Mouse (Mus musculus) cerebellum, adult 2 months (tissue): ENCODE measurements at regions not wholly inside any gene's neighbourhood (a gene's known extent, or its start where the extent isn't known, plus 50 kb on each side); places are given as distances from the start of the nearest gene placed in this dataset.

Source experiments
- DNase-seq, 2 experiments: peaks; one replicate each; pipeline ENCODE4 v3.0.0; 2021
- H3K27ac ChIP-seq: fragments of 200-500 bp; 2 replicates; pipeline ENCODE4 v1.5.1; 2012; ENCODE audit warnings: low read length, control low read depth, inconsistent platforms; ENCODE audit not compliant: insufficient read depth
- H3K27me3 ChIP-seq: fragments of 200-500 bp; 2 replicates; pipeline ENCODE4 v1.6.1; 2012; ENCODE audit warnings: inconsistent platforms, mild to moderate bottlenecking, low read length, moderate library complexity; ENCODE audit not compliant: control insufficient read depth, insufficient read depth
- H3K4me1 ChIP-seq: fragments of 200-500 bp; 2 replicates; pipeline ENCODE4 v1.6.1; 2011; ENCODE audit warnings: low read length; ENCODE audit not compliant: control insufficient read depth, insufficient read depth
- H3K4me3 ChIP-seq: fragments of 200-500 bp; replicated peaks from 2 replicates; pipeline ENCODE3; 2011; ENCODE audit warnings: mild to moderate bottlenecking, low read depth, low read length, control low read depth; ENCODE audit not compliant: insufficient read depth
- CTCF ChIP-seq: fragments of 200-500 bp; IDR thresholded peaks from 2 replicates; pipeline ENCODE4 v1.5.1; 2011; ENCODE audit warnings: low read depth, mild to moderate bottlenecking, control low read depth, low read length, moderate library complexity, borderline replicate concordance; ENCODE audit not compliant: insufficient read depth
- POLR2A ChIP-seq: fragments of 200-500 bp; IDR thresholded peaks from 2 replicates; pipeline ENCODE4 v1.6.1; 2011; ENCODE audit warnings: low read length, control low read depth, borderline replicate concordance; ENCODE audit not compliant: insufficient read depth
- WGBS: fragments of 180-500 bp; shearing (Covaris S2); methylation state at CpG from one replicate; pipeline ENCODE4 v1.1.7; 2018; 5-methylcytosine and 5-hydroxymethylcytosine counted together

- Histone ChIP-seq H3K4me1 (no peaks in the 10 kb centered on the region), H3K4me3 (no peak overlapping the region), H3K27ac (no peak overlapping the region), H3K27me3 (no peaks in the 10 kb centered on the region)
- WGBS = 67% methylated on average over 2 of the region's 2 CpGs
- no peak for TF ChIP-seq POLR2A
- DNase-seq = no peak
Observed at GRCm38 (mm10) chr1:159034952-159035351, 54.7 kb upstream of the Pappa2 start.

- 50% methylated on average over 6 of the region's 6 CpGs for WGBS
- H3K4me3 ChIP-seq = no peak overlapping the region
Observed at GRCm38 (mm10) chr1:159036371-159036770, 56.1 kb upstream of the Pappa2 start.

DNA sequence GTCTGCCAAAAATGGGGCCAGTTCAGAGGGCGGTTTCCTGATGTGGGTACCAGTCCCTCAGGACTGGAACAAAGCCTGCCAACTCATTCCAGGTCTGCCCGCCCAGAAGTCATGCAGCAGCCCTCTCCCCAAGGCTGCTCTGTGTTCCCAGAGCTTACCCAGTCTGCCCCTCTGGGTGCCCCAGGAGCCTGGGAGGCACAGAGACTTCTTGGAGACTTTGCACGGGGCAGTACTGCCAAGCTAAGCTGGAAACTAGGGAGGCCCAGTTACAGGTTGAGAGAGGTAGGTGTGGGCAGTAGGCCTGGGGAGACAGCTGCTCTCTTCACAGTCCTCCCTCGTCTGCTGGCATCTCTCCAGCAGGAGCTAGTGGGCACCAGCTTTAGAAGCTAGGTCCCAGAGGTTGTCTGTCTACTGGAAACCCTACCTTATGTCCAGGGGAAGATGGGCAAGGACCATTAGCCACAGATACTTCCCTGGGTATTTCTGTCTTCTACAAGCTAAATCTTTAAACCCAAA is 65.6 kb upstream of the Pappa2 start:
- no peaks in the 10 kb centered on the region for H3K27me3 ChIP-seq
- H3K4me1 ChIP-seq = no peaks in the 10 kb centered on the region
- 20% methylated on average over 4 of the region's 4 CpGs for WGBS
- no peak for TF ChIP-seq CTCF
- TF ChIP-seq POLR2A = no peak
- DNase-seq = no peak
- H3K4me3 ChIP-seq = no peak overlapping the region
- no peak overlapping the region for H3K27ac ChIP-seq

More at GRCm38 (mm10) chr1:159036371-159036770, 56.1 kb upstream of the Pappa2 start:
- DNase-seq = no peak
- Histone ChIP-seq H3K27ac (no peak overlapping the region), H3K27me3 (no peaks in the 10 kb centered on the region), H3K4me1 (no peaks in the 10 kb centered on the region)
- TF ChIP-seq CTCF = no peak
- no peak for TF ChIP-seq POLR2A

DNA sequence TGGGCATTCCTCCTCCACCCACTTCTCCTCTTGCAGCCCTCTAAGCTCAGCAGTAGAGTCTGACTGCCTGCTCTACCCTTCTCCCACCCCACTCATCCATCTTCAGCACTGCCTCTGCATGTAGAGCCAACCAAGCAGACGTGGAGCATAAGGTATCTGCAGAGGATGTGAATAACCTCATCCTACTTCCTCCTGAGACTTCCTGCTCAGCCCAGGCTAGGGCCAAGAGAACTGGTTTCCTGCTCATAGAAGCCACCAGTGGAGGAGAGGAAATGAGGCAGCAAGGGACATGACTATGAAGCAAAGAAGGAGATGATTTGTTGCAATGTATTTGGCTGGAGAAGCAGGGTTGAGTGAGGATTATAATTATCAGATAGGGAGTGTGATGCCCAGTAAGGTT is 84.7 kb upstream of the Pappa2 start:
- no peak for DNase-seq
- H3K27me3 ChIP-seq = no peaks in the 10 kb centered on the region
- H3K4me1 ChIP-seq = no peaks in the 10 kb centered on the region
- H3K27ac ChIP-seq = no peak overlapping the region
- no peak overlapping the region for H3K4me3 ChIP-seq
- WGBS = 52% methylated on average over 1 of the region's 1 CpGs
- TF ChIP-seq CTCF = no peak
- TF ChIP-seq POLR2A = no peak

DNA sequence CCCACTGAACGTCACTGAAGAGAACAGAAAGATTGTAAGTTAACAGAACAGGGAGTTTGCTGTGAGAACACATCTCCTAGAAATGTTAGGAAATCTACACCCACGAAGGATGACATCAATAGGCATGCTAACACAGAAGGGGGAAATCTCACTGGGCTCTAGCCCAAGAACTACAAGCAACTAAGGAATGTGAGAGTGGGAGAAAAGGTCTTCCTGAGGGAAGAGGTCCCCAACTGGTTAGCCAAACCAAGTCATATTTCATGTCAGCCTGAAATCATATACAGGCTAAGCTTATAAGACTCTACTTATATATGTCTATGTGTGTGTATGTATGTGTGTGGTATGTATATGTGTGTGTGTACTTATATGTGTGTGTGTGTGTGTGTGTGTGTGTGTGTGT is 118.9 kb upstream of the Pappa2 start:
- Histone ChIP-seq H3K27me3 (no peaks in the 10 kb centered on the region), H3K27ac (no peak overlapping the region), H3K4me3 (no peak overlapping the region), H3K4me1 (no peaks in the 10 kb centered on the region)
- 74% methylated on average over 2 of the region's 2 CpGs for WGBS
- TF ChIP-seq CTCF (no peak), POLR2A (no peak)
- no peak for DNase-seq

GRCm38 (mm10) chr1:159122201-159122600 is 109.9 kb upstream of the Cop1 start:
- WGBS = 57% methylated on average over 3 of the region's 3 CpGs
- H3K4me3 ChIP-seq = no peak overlapping the region
- no peaks in the 10 kb centered on the region for H3K27me3 ChIP-seq
- no peak for DNase-seq
- no peak overlapping the region for H3K27ac ChIP-seq
- TF ChIP-seq POLR2A = no peak
- TF ChIP-seq CTCF = no peak
- H3K4me1 ChIP-seq = no peaks in the 10 kb centered on the region

GRCm38 (mm10) chr1:159124874-159125273 is 107.2 kb upstream of the Cop1 start:
- DNase-seq = no peak
- TF ChIP-seq POLR2A (no peak), CTCF (no peak)
- Histone ChIP-seq H3K27me3 (no peaks in the 10 kb centered on the region), H3K4me1 (no peaks in the 10 kb centered on the region), H3K27ac (no peak overlapping the region), H3K4me3 (no peak overlapping the region)

DNA sequence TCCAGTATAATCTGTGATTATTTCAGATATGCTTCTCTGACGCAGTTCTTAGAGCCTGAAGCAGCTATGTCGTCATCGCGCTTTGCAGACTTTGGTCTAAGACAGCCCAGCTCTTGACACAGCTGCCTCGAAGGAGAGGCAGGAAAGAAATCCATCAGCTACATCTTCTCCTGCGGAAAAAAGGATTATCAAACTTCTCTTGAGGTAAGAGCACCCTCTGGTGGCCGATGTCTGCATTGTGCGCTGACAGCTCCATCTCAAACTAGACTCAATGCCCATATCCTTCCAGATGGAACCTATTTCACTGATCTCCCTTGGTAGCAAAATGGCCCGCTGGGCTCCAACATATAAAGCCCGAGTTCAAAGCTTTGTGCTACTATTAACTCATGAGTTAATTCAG is 96.8 kb upstream of the Cop1 start:
- peak; percentile 54 to 72 for DNase-seq
- WGBS = 6% methylated on average over 10 of the region's 10 CpGs
- no peaks in the 10 kb centered on the region for H3K27me3 ChIP-seq
- TF ChIP-seq CTCF (peak; percentile 87), POLR2A (no peak)
- no peak overlapping the region for H3K4me3 ChIP-seq
- no peak overlapping the region for H3K27ac ChIP-seq
- no peaks in the 10 kb centered on the region for H3K4me1 ChIP-seq
